Mouse (Mus musculus): Measurements from ENCODE around the gene Hoxc12. TPM values are rescaled to one million over a fixed set of nuclear protein-coding genes. Genes with fewer than 3 reads are reported as not detected.

Gene Hoxc12
- total and polyA plus RNA-seq, 3 experiments = not detected

DNA sequence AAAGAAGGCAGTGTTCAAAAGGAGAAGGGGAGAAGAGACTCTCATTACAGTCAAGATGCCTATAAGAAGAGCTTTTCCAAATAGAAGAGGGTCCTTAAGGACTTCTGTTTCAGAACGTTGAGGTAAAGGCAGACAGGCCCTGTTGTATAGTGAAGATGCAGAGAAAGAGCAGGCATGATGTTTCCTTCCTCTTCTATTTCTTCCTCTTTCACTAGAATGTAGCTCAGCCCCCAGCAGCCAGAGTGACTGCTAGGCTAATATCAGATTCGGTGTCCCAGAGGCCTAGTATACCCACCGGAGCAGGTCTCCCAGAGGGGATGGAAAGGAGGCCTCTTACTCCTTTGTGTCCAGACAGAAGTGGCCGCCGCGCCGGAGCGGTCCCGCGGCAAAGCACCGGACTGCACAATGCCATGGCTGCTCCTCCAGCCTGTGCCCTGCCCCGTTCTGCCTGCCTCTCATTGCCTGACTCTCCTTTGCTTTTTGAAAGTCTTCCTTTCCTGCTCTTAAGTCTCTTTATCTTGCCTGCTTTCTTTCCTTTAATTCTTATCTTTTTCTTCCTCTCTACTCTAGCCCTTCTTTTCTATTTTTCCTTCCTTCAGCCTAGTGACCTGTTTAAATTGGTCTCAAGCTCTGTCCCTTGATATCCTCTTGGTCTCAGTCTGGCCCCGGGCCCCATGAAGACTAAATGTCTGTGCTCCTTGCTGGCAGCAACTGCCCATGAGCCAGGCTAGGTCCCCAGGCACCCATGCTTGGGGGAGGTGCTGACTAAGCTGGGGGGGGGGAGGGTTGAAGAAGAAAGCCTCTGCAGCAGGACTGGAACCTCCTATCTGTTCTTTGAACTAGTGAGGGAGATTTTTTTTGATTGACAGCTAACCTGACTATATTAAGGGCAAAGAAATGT, 42.3 kb downstream of the Hoxc12 start:
- in situ Hi-C loops (cut with MboI; ENCODE audit: low pct_ligation_motif_present, low pct_unique_long_range_greater_than_20kb, low sequenced_read_pairs) (no loop called here), dilution Hi-C loops (cut with MboI; ENCODE audit: extremely low pct_ligation_motif_present, extremely low pct_unique_long_range_greater_than_20kb, low sequenced_read_pairs) (no loop called here)
- Histone ChIP-seq H3K9me3 (replicated peaks; ENCODE audit: low read length) (no peaks in the 10 kb centered on the region), H3K27ac (ENCODE audit: insufficient read depth, low read depth) (no peak overlapping the region), H3K4me2 (ENCODE audit: insufficient read depth, low read depth, poor library complexity, severe bottlenecking) (no peak overlapping the region), H3K36me3 (replicated peaks in 1 of 2; ENCODE audit: control insufficient read depth in 1 of 2, insufficient read depth in 1 of 2, low read length in 1 of 2) (no peaks in the 10 kb centered on the region), H3K4me1 (ENCODE audit: control insufficient read depth in 1 of 2, insufficient read depth in 2 of 2) (peaks cover 2 to 20% of the 10 kb centered on the region in 2 experiments; a peak in 3 of 4 replicates), H3K79me2 (replicated peaks; ENCODE audit: control insufficient read depth, extremely low read depth, insufficient read depth, poor library complexity, severe bottlenecking) (no peaks in the 10 kb centered on the region), H3K4me3 (replicated peaks in 1 of 3; ENCODE audit: low read depth in 2 of 3, low read length in 2 of 3, poor library complexity in 1 of 3) (no peak overlapping the region), H3K9ac (ENCODE audit: insufficient read depth, low read depth) (no peak overlapping the region), H3K27me3 (replicated peaks) (peaks cover 92% of the 10 kb centered on the region)
- DNase-seq (ENCODE audit: extremely low read depth) = no peak
- TF ChIP-seq MYC (IDR thresholded peaks at IDR 0.05; ENCODE audit: low read depth, low read length) (no peak), SIN3A (IDR thresholded peaks at IDR 0.05; ENCODE audit: low read length) (no peak), POLR2AphosphoS2 (IDR thresholded peaks at IDR 0.05; ENCODE audit: low read depth, low read length) (no peak), UBTF (IDR thresholded peaks at IDR 0.05; ENCODE audit: low read depth, low read length) (no peak), CHD1 (IDR thresholded peaks at IDR 0.05; ENCODE audit: low read depth, low read length) (no peak), TCF12 (IDR thresholded peaks at IDR 0.05; ENCODE audit: low read depth, low read length) (no peak), HCFC1 (IDR thresholded peaks at IDR 0.05; ENCODE audit: low read depth, low read length) (no peak), POLR2A (IDR thresholded peaks at IDR 0.05; ENCODE audit: low read depth, low read length) (no peak), CTCF (conservative IDR thresholded peaks at IDR 0.05 in 1 of 2, IDR thresholded peaks at IDR 0.05 in 1 of 2; ENCODE audit: low read depth in 2 of 2, low read length in 2 of 2) (no peak)

GRCm38 (mm10) chr15:102979936-102980335, 43.4 kb downstream of the Hoxc12 start:
- Histone ChIP-seq H3K79me2 (replicated peaks; ENCODE audit: control insufficient read depth, extremely low read depth, insufficient read depth, poor library complexity, severe bottlenecking) (no peaks in the 10 kb centered on the region), H3K27me3 (replicated peaks) (peaks cover 92% of the 10 kb centered on the region), H3K4me1 (ENCODE audit: control insufficient read depth in 1 of 2, insufficient read depth in 2 of 2) (peaks cover 2 to 20% of the 10 kb centered on the region in 2 experiments; a peak in 3 of 4 replicates), H3K36me3 (replicated peaks in 1 of 2; ENCODE audit: control insufficient read depth in 1 of 2, insufficient read depth in 1 of 2, low read length in 1 of 2) (no peaks in the 10 kb centered on the region), H3K4me2 (ENCODE audit: insufficient read depth, low read depth, poor library complexity, severe bottlenecking) (no peak overlapping the region), H3K27ac (ENCODE audit: insufficient read depth, low read depth) (no peak overlapping the region), H3K9me3 (replicated peaks; ENCODE audit: low read length) (no peaks in the 10 kb centered on the region), H3K4me3 (replicated peaks in 1 of 3; ENCODE audit: low read depth in 2 of 3, low read length in 2 of 3, poor library complexity in 1 of 3) (no peak overlapping the region), H3K9ac (ENCODE audit: insufficient read depth, low read depth) (no peak overlapping the region)
- in situ Hi-C loops (cut with MboI; ENCODE audit: low pct_ligation_motif_present, low pct_unique_long_range_greater_than_20kb, low sequenced_read_pairs) = loop anchor here (10.0 kb wide), 1 partner anchor 335 kb away; the partner anchor contains the start of gene Gpr84
- DNase-seq (ENCODE audit: extremely low read depth) = no peak
- dilution Hi-C loops (cut with MboI; ENCODE audit: extremely low pct_ligation_motif_present, extremely low pct_unique_long_range_greater_than_20kb, low sequenced_read_pairs) = no loop called here
- TF ChIP-seq MAX (IDR thresholded peaks at IDR 0.05; ENCODE audit: low read length) (no peak), JUND (conservative IDR thresholded peaks at IDR 0.05; ENCODE audit: low read depth, low read length) (no peak), MXI1 (IDR thresholded peaks at IDR 0.05; ENCODE audit: low read depth, low read length) (no peak), BHLHE40 (IDR thresholded peaks at IDR 0.05; ENCODE audit: low read depth, low read length) (no peak), USF2 (conservative IDR thresholded peaks at IDR 0.05; ENCODE audit: low read depth, low read length) (no peak), ELF1 (IDR thresholded peaks at IDR 0.05; ENCODE audit: low read depth, low read length) (no peak), MEF2A (IDR thresholded peaks at IDR 0.05; ENCODE audit: borderline replicate concordance, low read depth, low read length) (no peak), UBTF (IDR thresholded peaks at IDR 0.05; ENCODE audit: low read depth, low read length) (no peak), EP300 (IDR thresholded peaks at IDR 0.05; ENCODE audit: low read length) (no peak), CHD1 (IDR thresholded peaks at IDR 0.05; ENCODE audit: low read depth, low read length) (no peak), JUN (IDR thresholded peaks at IDR 0.05; ENCODE audit: insufficient read depth, low read depth, low read length) (no peak), POLR2A (IDR thresholded peaks at IDR 0.05; ENCODE audit: low read depth, low read length) (no peak), E2F4 (IDR thresholded peaks at IDR 0.05; ENCODE audit: insufficient replicate concordance, low read depth, low read length) (no peak), USF1 (IDR thresholded peaks at IDR 0.05; ENCODE audit: low read depth, low read length) (no peak), SMC3 (IDR thresholded peaks at IDR 0.05; ENCODE audit: low read depth, low read length) (no peak), KAT2A (IDR thresholded peaks at IDR 0.05; ENCODE audit: insufficient replicate concordance, low read length) (no peak), ZMIZ1 (IDR thresholded peaks at IDR 0.05; ENCODE audit: low read depth, low read length) (no peak), MYC (IDR thresholded peaks at IDR 0.05; ENCODE audit: low read depth, low read length) (no peak), NELFE (IDR thresholded peaks at IDR 0.05; ENCODE audit: low read depth, low read length) (no peak), NRF1 (IDR thresholded peaks at IDR 0.05; ENCODE audit: low read depth, low read length) (no peak)
